Mouse (Mus musculus) adrenal gland, adult 2 months (tissue): ENCODE measurements around the gene Prph2. TPM values are rescaled to one million over a fixed set of nuclear protein-coding genes. Genes with fewer than 3 reads are reported as not detected.

Experiments used
- DNase-seq: peaks from one replicate; pipeline ENCODE4 v3.0.0; 2021
- polyA plus RNA-seq: library from polyadenylated mRNA; depleted of rRNA; stranded (reverse); fragments of >200 nt; gene quantifications from 2 replicates; pipeline ENCODE4 v1.2.3, GENCODE M21; 2012
- total RNA-seq, 2 experiments: library from RNA; stranded (reverse); gene quantifications; 2 replicates each; pipeline ENCODE4 v1.2.3; 2021

The Prph2 gene
- total and polyA plus RNA-seq, 3 experiments: not detected

GRCm38 (mm10) chr17:46890843-46891594 is 19.2 kb upstream of the Prph2 start:
- peak; percentile 61 for DNase-seq

GRCm38 (mm10) chr17:46895426-46895825 is 14.8 kb upstream of the Prph2 start:
- DNase-seq: no peak

- no peak for DNase-seq
These were observed 12.9 kb upstream of the Prph2 start for GRCm38 (mm10) chr17:46897221-46897950.

GRCm38 (mm10) chr17:46900941-46901340 is 9.3 kb upstream of the Prph2 start:
- no peak for DNase-seq

GRCm38 (mm10) chr17:46903876-46904490 is 6.3 kb upstream of the Prph2 start:
- DNase-seq: peak; percentile 82

- peak; percentile 57 for DNase-seq
These were observed 2.1 kb downstream of the Prph2 start for GRCm38 (mm10) chr17:46912331-46912730.

- no peak for DNase-seq
These were observed 4.9 kb downstream of the Prph2 start for GRCm38 (mm10) chr17:46915129-46915528.

- DNase-seq: no peak
These were observed 8.7 kb downstream of the Prph2 start for GRCm38 (mm10) chr17:46918951-46919350.

GRCm38 (mm10) chr17:46920855-46921254 is 10.6 kb downstream of the Prph2 start:
- no peak for DNase-seq

- DNase-seq: no peak
These were observed 15.9 kb downstream of the Prph2 start for GRCm38 (mm10) chr17:46926192-46926591.

- no peak for DNase-seq
These were observed 16.7 kb downstream of the Prph2 start for GRCm38 (mm10) chr17:46926941-46927340.

GRCm38 (mm10) chr17:46927781-46928180 is 17.5 kb downstream of the Prph2 start:
- no peak for DNase-seq

- no peak for DNase-seq
These were observed 19.0 kb downstream of the Prph2 start for GRCm38 (mm10) chr17:46929277-46929676.

- DNase-seq: no peak
These were observed 19.6 kb downstream of the Prph2 start for GRCm38 (mm10) chr17:46929897-46930296.

GRCm38 (mm10) chr17:46932961-46933360 is 22.7 kb downstream of the Prph2 start:
- peak; percentile 71 for DNase-seq

- peak; percentile 56 for DNase-seq
These were observed 23.5 kb downstream of the Prph2 start for GRCm38 (mm10) chr17:46933557-46934348.

GRCm38 (mm10) chr17:46940461-46940860 is 30.2 kb downstream of the Prph2 start:
- DNase-seq: no peak

GRCm38 (mm10) chr17:46942421-46942820 is 32.2 kb downstream of the Prph2 start:
- no peak for DNase-seq

- peak; percentile 69 for DNase-seq
These were observed 36.0 kb downstream of the Prph2 start for GRCm38 (mm10) chr17:46946276-46946675.

GRCm38 (mm10) chr17:46958045-46958444 is 47.8 kb downstream of the Prph2 start:
- no peak for DNase-seq

GRCm38 (mm10) chr17:46960216-46960615 is 50.0 kb downstream of the Prph2 start:
- peak; percentile 25 for DNase-seq

GRCm38 (mm10) chr17:46962153-46962552 is 51.9 kb downstream of the Prph2 start:
- no peak for DNase-seq
